Mouse (Mus musculus) layer of hippocampus, adult 9-11 months (tissue): ENCODE results near the gene Smchd1.

Experiments
- DNase-seq: peaks from one replicate; pipeline ENCODE4 v3.0.0; 2022

Smchd1 gene

GRCm38 (mm10) chr17:71309141-71309540 is 166.0 kb downstream of the Smchd1 start:
- peak; percentile 14 for DNase-seq

GRCm38 (mm10) chr17:71308296-71308695 is 166.8 kb downstream of the Smchd1 start:
- no peak for DNase-seq

GRCm38 (mm10) chr17:71307251-71307790 is 167.8 kb downstream of the Smchd1 start:
- no peak for DNase-seq

GRCm38 (mm10) chr17:71306716-71307115 is 168.4 kb downstream of the Smchd1 start:
- no peak for DNase-seq

GRCm38 (mm10) chr17:71306091-71306490 is 169.1 kb downstream of the Smchd1 start:
- DNase-seq: no peak

GRCm38 (mm10) chr17:71303444-71303843 is 171.7 kb downstream of the Smchd1 start:
- DNase-seq: no peak

GRCm38 (mm10) chr17:71301413-71301812 is 173.7 kb downstream of the Smchd1 start:
- no peak for DNase-seq

GRCm38 (mm10) chr17:71300338-71300737 is 174.8 kb downstream of the Smchd1 start:
- peak; percentile 53 for DNase-seq

- peak; percentile 16 for DNase-seq
Measured at GRCm38 (mm10) chr17:71299879-71300278, 175.3 kb downstream of the Smchd1 start.

- no peak for DNase-seq
Measured at GRCm38 (mm10) chr17:71294570-71294969, 180.6 kb downstream of the Smchd1 start.
